Mouse (Mus musculus) neural tube, embryonic 11.5 days (tissue): ENCODE results near the gene Tns4. TPM values are rescaled to one million over a fixed set of nuclear protein-coding genes. Genes with fewer than 3 reads are reported as not detected.

Experiments used
- ATAC-seq: fragments of 200-750 bp; cut with Nextera tagmentation; 2 replicates; pipeline ENCODE4 v1.8.0; 2017; ENCODE audit warnings: moderate number of reproducible peaks, mild to moderate bottlenecking, moderate TSS enrichment, moderate library complexity; ENCODE audit not compliant: insufficient read depth, low FRiP score, low TSS enrichment
- DNase-seq: peaks from one replicate; pipeline ENCODE4 v3.0.0-alpha.2; 2015; ENCODE audit warnings: low spot score
- H3K27ac ChIP-seq: fragments of 300-500 bp; sonication (generic); 2 replicates; pipeline ENCODE4 v1.5.1; 2014; ENCODE audit warnings: low read depth, mild to moderate bottlenecking, low read length
- H3K27me3 ChIP-seq: fragments of 300-500 bp; sonication (generic); 2 replicates; pipeline ENCODE4 v1.6.1; 2014; ENCODE audit warnings: mild to moderate bottlenecking, low read length, mixed read lengths; ENCODE audit not compliant: control insufficient read depth, insufficient read depth
- H3K36me3 ChIP-seq: fragments of 300-500 bp; sonication (generic); 2 replicates; pipeline ENCODE4 v1.6.1; 2014; ENCODE audit warnings: mild to moderate bottlenecking, low read length, moderate library complexity, mixed read lengths; ENCODE audit not compliant: control insufficient read depth, insufficient read depth
- H3K4me1 ChIP-seq: fragments of 300-500 bp; sonication (generic); 2 replicates; pipeline ENCODE4 v1.6.1; 2014; ENCODE audit warnings: low read length, mixed read lengths; ENCODE audit not compliant: control insufficient read depth, insufficient read depth
- H3K4me2 ChIP-seq: fragments of 300-500 bp; sonication (generic); 2 replicates; pipeline ENCODE4 v1.6.1; 2014; ENCODE audit warnings: low read depth, mild to moderate bottlenecking, moderate library complexity
- H3K4me3 ChIP-seq: fragments of 300-500 bp; sonication (generic); 2 replicates; pipeline ENCODE4 v1.5.1; 2014; ENCODE audit warnings: low read depth, low read length
- H3K9ac ChIP-seq: fragments of 300-500 bp; sonication (generic); 2 replicates; pipeline ENCODE4 v1.6.1; 2014; ENCODE audit warnings: mild to moderate bottlenecking, low read length
- H3K9me3 ChIP-seq: fragments of 300-500 bp; sonication (generic); 2 replicates; pipeline ENCODE4 v1.6.1; 2016; ENCODE audit warnings: low read length; ENCODE audit not compliant: control insufficient read depth
- WGBS: fragments of 180-500 bp; shearing (Covaris S2); extraction: QIAGEN DNeasy Blood & Tissue Kit; methylation state at CpG from one replicate; pipeline ENCODE4 v1.1.7; 2014; 5-methylcytosine and 5-hydroxymethylcytosine counted together
- polyA plus RNA-seq: library from polyadenylated mRNA; unstranded; fragments of >200 nt; fragmentation: Nextera tagmentation; extraction: Ambion mirVana; gene quantifications from 2 replicates; pipeline ENCODE4 v1.2.1, GENCODE M21; 2014

The Tns4 gene
- polyA plus RNA-seq, 1 experiment from 2014 or later, result 0.46 TPM

GRCm38 (mm10) chr11:99121218-99121631 is 32.1 kb upstream of the Tns4 start:
- ATAC-seq, result no peak
- no peak overlapping the region for H3K9ac ChIP-seq
- no peaks in the 10 kb centered on the region for H3K27me3 ChIP-seq
- no peak overlapping the region for H3K27ac ChIP-seq
- 59% methylated on average over 14 of the region's 14 CpGs for WGBS
- no peak overlapping the region for H3K4me3 ChIP-seq
- H3K36me3 ChIP-seq, result no peaks in the 10 kb centered on the region
- H3K4me2 ChIP-seq, result no peak overlapping the region
- H3K9me3 ChIP-seq, result no peaks in the 10 kb centered on the region
- DNase-seq, result no peak
- peaks cover 10% of the 10 kb centered on the region for H3K4me1 ChIP-seq

- H3K4me3 ChIP-seq, result no peak overlapping the region
- no peaks in the 10 kb centered on the region for H3K9me3 ChIP-seq
- DNase-seq, result no peak
- H3K9ac ChIP-seq, result 0 out of 2 replicates have a peak overlapping the region, but pooled peaks have one; percentile 3
- WGBS, result 55% methylated on average over 20 of the region's 20 CpGs
- no peak for ATAC-seq
- H3K4me2 ChIP-seq, result no peak overlapping the region
- H3K4me1 ChIP-seq, result peaks cover 10% of the 10 kb centered on the region
- H3K27me3 ChIP-seq, result no peaks in the 10 kb centered on the region
- no peaks in the 10 kb centered on the region for H3K36me3 ChIP-seq
- no peak overlapping the region for H3K27ac ChIP-seq
These were observed 31.6 kb upstream of the Tns4 start for GRCm38 (mm10) chr11:99120524-99121217.

GRCm38 (mm10) chr11:99118963-99119362 is 29.9 kb upstream of the Tns4 start:
- H3K4me3 ChIP-seq, result no peak overlapping the region
- H3K9ac ChIP-seq, result no peak overlapping the region
- H3K4me2 ChIP-seq, result no peak overlapping the region
- no peaks in the 10 kb centered on the region for H3K9me3 ChIP-seq
- no peak for ATAC-seq
- H3K4me1 ChIP-seq, result peaks cover 10% of the 10 kb centered on the region
- no peak overlapping the region for H3K27ac ChIP-seq
- no peaks in the 10 kb centered on the region for H3K27me3 ChIP-seq
- 79% methylated on average over 7 of the region's 7 CpGs for WGBS
- DNase-seq, result no peak
- H3K36me3 ChIP-seq, result no peaks in the 10 kb centered on the region

GRCm38 (mm10) chr11:99118420-99118819 is 29.3 kb upstream of the Tns4 start:
- no peak for DNase-seq
- H3K9ac ChIP-seq, result no peak overlapping the region
- 94% methylated on average over 1 of the region's 1 CpGs for WGBS
- H3K27ac ChIP-seq, result no peak overlapping the region
- H3K4me3 ChIP-seq, result no peak overlapping the region
- H3K9me3 ChIP-seq, result no peaks in the 10 kb centered on the region
- no peak overlapping the region for H3K4me2 ChIP-seq
- no peaks in the 10 kb centered on the region for H3K27me3 ChIP-seq
- peaks cover 12% of the 10 kb centered on the region for H3K4me1 ChIP-seq
- ATAC-seq, result no peak
- H3K36me3 ChIP-seq, result no peaks in the 10 kb centered on the region

- Histone ChIP-seq H3K9ac (no peak overlapping the region), H3K4me3 (no peak overlapping the region), H3K4me2 (no peak overlapping the region), H3K9me3 (no peaks in the 10 kb centered on the region), H3K4me1 (peaks cover 13% of the 10 kb centered on the region), H3K27ac (no peak overlapping the region), H3K27me3 (no peaks in the 10 kb centered on the region), H3K36me3 (no peaks in the 10 kb centered on the region)
- DNase-seq (no peak), ATAC-seq (no peak)
- 89% methylated on average over 7 of the region's 7 CpGs for WGBS
These were observed 28.8 kb upstream of the Tns4 start for GRCm38 (mm10) chr11:99117907-99118306.

- no peak for DNase-seq
- Histone ChIP-seq H3K27me3 (no peaks in the 10 kb centered on the region), H3K9ac (no peak overlapping the region), H3K27ac (no peak overlapping the region), H3K9me3 (no peaks in the 10 kb centered on the region), H3K4me1 (peaks cover 14% of the 10 kb centered on the region), H3K36me3 (no peaks in the 10 kb centered on the region), H3K4me2 (no peak overlapping the region), H3K4me3 (no peak overlapping the region)
- 83% methylated on average over 6 of the region's 6 CpGs for WGBS
- no peak for ATAC-seq
These were observed 26.8 kb upstream of the Tns4 start for GRCm38 (mm10) chr11:99115940-99116339.

GRCm38 (mm10) chr11:99113111-99113510 is 24.0 kb upstream of the Tns4 start:
- ATAC-seq, result 0 out of 2 replicates have a peak, but pooled peaks have one; percentile 50
- Histone ChIP-seq H3K27ac (peak overlapping the region; percentile 84; the same call in 1 of the 2 replicates), H3K4me2 (no peak overlapping the region)

GRCm38 (mm10) chr11:99112700-99113099 is 23.6 kb upstream of the Tns4 start:
- Histone ChIP-seq H3K27me3 (no peaks in the 10 kb centered on the region), H3K9me3 (no peaks in the 10 kb centered on the region), H3K27ac (peak overlapping the region; percentile 84), H3K9ac (no peak overlapping the region), H3K36me3 (no peaks in the 10 kb centered on the region), H3K4me1 (peaks cover 9% of the 10 kb centered on the region; the same call in 1 of the 2 replicates), H3K4me2 (no peak overlapping the region), H3K4me3 (no peak overlapping the region)
- WGBS, result 17% methylated on average over 5 of the region's 5 CpGs
- DNase-seq, result no peak
- no peak for ATAC-seq

More at GRCm38 (mm10) chr11:99113111-99113510, 24.0 kb upstream of the Tns4 start:
- H3K4me1 ChIP-seq, result peaks cover 9% of the 10 kb centered on the region; the same call in 1 of the 2 replicates
- H3K9me3 ChIP-seq, result no peaks in the 10 kb centered on the region
- H3K27me3 ChIP-seq, result no peaks in the 10 kb centered on the region
- no peak overlapping the region for H3K4me3 ChIP-seq
- H3K9ac ChIP-seq, result no peak overlapping the region
- WGBS, result 2% methylated on average over 3 of the region's 3 CpGs
- DNase-seq, result peak; percentile 72
- no peaks in the 10 kb centered on the region for H3K36me3 ChIP-seq

GRCm38 (mm10) chr11:99111631-99112030 is 22.5 kb upstream of the Tns4 start:
- 92% methylated on average over 7 of the region's 7 CpGs for WGBS
- DNase-seq (no peak), ATAC-seq (no peak)
- H3K4me2 ChIP-seq, result no peak overlapping the region
- no peak overlapping the region for H3K4me3 ChIP-seq
- no peak overlapping the region for H3K9ac ChIP-seq
- no peaks in the 10 kb centered on the region for H3K27me3 ChIP-seq
- H3K36me3 ChIP-seq, result no peaks in the 10 kb centered on the region
- H3K27ac ChIP-seq, result no peak overlapping the region
- H3K4me1 ChIP-seq, result peaks cover 14% of the 10 kb centered on the region; the same call in 1 of the 2 replicates
- no peaks in the 10 kb centered on the region for H3K9me3 ChIP-seq
